Mouse (Mus musculus) embryonic facial prominence, embryonic 13.5 days (tissue): ENCODE results near the gene Plac1. TPM values are rescaled to one million over a fixed set of nuclear protein-coding genes. Genes with fewer than 3 reads are reported as not detected.
"Not testable (repeated sequence)": the region's sequence is repeated elsewhere in the genome, so short reads cannot be mapped to it uniquely, and the experiment has no call there.

Experiments used
- ATAC-seq: fragments of 200-750 bp; cut with Nextera tagmentation; 2 replicates; pipeline ENCODE4 v1.8.0; 2017; ENCODE audit warnings: low read depth; ENCODE audit not compliant: insufficient number of reproducible peaks, insufficient read depth, low FRiP score, low TSS enrichment
- H3K27ac ChIP-seq: fragments of 300-500 bp; sonication (generic); 2 replicates; pipeline ENCODE4 v1.5.1; 2015; ENCODE audit warnings: moderate library complexity, mild to moderate bottlenecking, inconsistent platforms
- H3K27me3 ChIP-seq: fragments of 300-500 bp; sonication (generic); 2 replicates; pipeline ENCODE4 v1.6.1; 2015; ENCODE audit warnings: mild to moderate bottlenecking, inconsistent platforms
- H3K36me3 ChIP-seq: fragments of 300-500 bp; sonication (generic); 2 replicates; pipeline ENCODE4 v1.6.1; 2015; ENCODE audit warnings: mild to moderate bottlenecking, inconsistent platforms
- H3K4me1 ChIP-seq: fragments of 300-500 bp; sonication (generic); 2 replicates; pipeline ENCODE4 v1.6.1; 2015; ENCODE audit warnings: inconsistent platforms
- H3K4me2 ChIP-seq: fragments of 300-500 bp; sonication (generic); 2 replicates; pipeline ENCODE4 v1.6.1; 2015; ENCODE audit warnings: moderate library complexity, mild to moderate bottlenecking, inconsistent platforms
- H3K4me3 ChIP-seq: fragments of 300-500 bp; sonication (generic); 2 replicates; pipeline ENCODE4 v1.5.1; 2015; ENCODE audit warnings: mild to moderate bottlenecking, inconsistent platforms
- H3K9ac ChIP-seq: fragments of 300-500 bp; sonication (generic); 2 replicates; pipeline ENCODE4 v1.6.1; 2015; ENCODE audit warnings: mild to moderate bottlenecking, inconsistent platforms
- H3K9me3 ChIP-seq: fragments of 300-500 bp; sonication (generic); 2 replicates; pipeline ENCODE4 v1.6.1; 2016; ENCODE audit warnings: inconsistent platforms
- WGBS: fragments of 180-500 bp; shearing (Covaris S2); methylation state at CpG from one replicate; pipeline ENCODE4 v1.1.7; 2015; ENCODE audit warnings: mixed read lengths; 5-methylcytosine and 5-hydroxymethylcytosine counted together
- microRNA counts: library from miRNA; unstranded; fragments of <30 nt; microRNA quantifications from one replicate; lab custom pipeline; 2016
- microRNA-seq: library from miRNA; unstranded; fragments of <30 nt; microRNA quantifications from one replicate; pipeline ENCODE4, GENCODE M21; 2016
- polyA plus RNA-seq: library from polyadenylated mRNA; unstranded; fragments of >200 nt; fragmentation: Nextera tagmentation; extraction: Ambion mirVana; gene quantifications from 2 replicates; pipeline ENCODE4 v1.2.1, GENCODE M21; 2015

The Plac1 gene
- polyA plus RNA-seq, 1 experiment from 2014 or later = 6.4 TPM

GRCm38 (mm10) chrX:53041006-53041405, 198.9 kb downstream of the Plac1 start:
- H3K27ac ChIP-seq = no peak overlapping the region
- no peaks in the 10 kb centered on the region for H3K9me3 ChIP-seq
- no peak overlapping the region for H3K4me3 ChIP-seq
- WGBS = 85% methylated on average over 6 of the region's 6 CpGs
- no peak overlapping the region for H3K4me2 ChIP-seq
- H3K4me1 ChIP-seq = peaks cover 9% of the 10 kb centered on the region
- ATAC-seq = no peak
- H3K27me3 ChIP-seq = no peaks in the 10 kb centered on the region
- H3K36me3 ChIP-seq = no peaks in the 10 kb centered on the region
- H3K9ac ChIP-seq = no peak overlapping the region

- Histone ChIP-seq H3K36me3 (no peaks in the 10 kb centered on the region), H3K27ac (no peak overlapping the region), H3K4me2 (no peak overlapping the region), H3K9me3 (no peaks in the 10 kb centered on the region), H3K9ac (no peak overlapping the region), H3K4me3 (no peak overlapping the region), H3K4me1 (peaks cover 1% of the 10 kb centered on the region; the same call in 1 of the 2 replicates), H3K27me3 (no peaks in the 10 kb centered on the region)
- ATAC-seq = no peak
- 82% methylated on average over 6 of the region's 6 CpGs for WGBS
Measured at GRCm38 (mm10) chrX:53040138-53040537, 199.8 kb downstream of the Plac1 start.

GRCm38 (mm10) chrX:53039651-53040050, 200.3 kb downstream of the Plac1 start:
- 53% methylated on average over 5 of the region's 5 CpGs for WGBS
- Histone ChIP-seq H3K4me2 (no peak overlapping the region), H3K9me3 (no peaks in the 10 kb centered on the region), H3K9ac (no peak overlapping the region), H3K27me3 (no peaks in the 10 kb centered on the region), H3K36me3 (no peaks in the 10 kb centered on the region), H3K4me1 (no peaks in the 10 kb centered on the region), H3K27ac (no peak overlapping the region), H3K4me3 (no peak overlapping the region)
- no peak for ATAC-seq

GRCm38 (mm10) chrX:53038194-53038593, 201.7 kb downstream of the Plac1 start:
- H3K4me3 ChIP-seq = no peak overlapping the region
- WGBS = 87% methylated on average over 4 of the region's 4 CpGs
- H3K4me1 ChIP-seq = no peaks in the 10 kb centered on the region

GRCm38 (mm10) chrX:53029559-53029958, 210.4 kb downstream of the Plac1 start:
- H3K27ac ChIP-seq = no peak overlapping the region
- 64% methylated on average over 5 of the region's 5 CpGs for WGBS
- H3K4me2 ChIP-seq = no peak overlapping the region
- no peaks in the 10 kb centered on the region for H3K36me3 ChIP-seq
- H3K9me3 ChIP-seq = no peaks in the 10 kb centered on the region
- H3K9ac ChIP-seq = no peak overlapping the region
- no peaks in the 10 kb centered on the region for H3K4me1 ChIP-seq
- ATAC-seq = no peak
- H3K4me3 ChIP-seq = no peak overlapping the region
- H3K27me3 ChIP-seq = no peaks in the 10 kb centered on the region

More at GRCm38 (mm10) chrX:53038194-53038593, 201.7 kb downstream of the Plac1 start:
- ATAC-seq = no peak
- H3K27me3 ChIP-seq = no peaks in the 10 kb centered on the region
- no peaks in the 10 kb centered on the region for H3K36me3 ChIP-seq
- H3K9me3 ChIP-seq = no peaks in the 10 kb centered on the region
- no peak overlapping the region for H3K27ac ChIP-seq
- no peak overlapping the region for H3K9ac ChIP-seq
- no peak overlapping the region for H3K4me2 ChIP-seq

GRCm38 (mm10) chrX:53025471-53026223, 214.3 kb downstream of the Plac1 start:
- Histone ChIP-seq H3K4me1 (no peaks in the 10 kb centered on the region), H3K4me2 (no peak overlapping the region), H3K27me3 (no peaks in the 10 kb centered on the region), H3K9me3 (no peaks in the 10 kb centered on the region), H3K9ac (no peak overlapping the region), H3K27ac (no peak overlapping the region), H3K36me3 (no peaks in the 10 kb centered on the region), H3K4me3 (no peak overlapping the region)
- WGBS = 54% methylated on average over 11 of the region's 11 CpGs
- no peak for ATAC-seq

- not testable (repeated sequence) for H3K27ac ChIP-seq, H3K4me2 ChIP-seq, H3K27me3 ChIP-seq, H3K9ac ChIP-seq, H3K36me3 ChIP-seq, H3K4me1 ChIP-seq, ATAC-seq, H3K4me3 ChIP-seq, H3K9me3 ChIP-seq
- 24% methylated on average over 3 of the region's 3 CpGs for WGBS
Measured at GRCm38 (mm10) chrX:53024268-53024667, 215.6 kb downstream of the Plac1 start.

GRCm38 (mm10) chrX:53023021-53023420, 216.9 kb downstream of the Plac1 start:
- Histone ChIP-seq H3K4me1 (0 out of 2 replicates have a peak, but pooled peaks cover 2% of the 10 kb centered on the region), H3K9me3 (no peaks in the 10 kb centered on the region), H3K36me3 (no peaks in the 10 kb centered on the region), H3K4me3 (no peak overlapping the region), H3K27ac (no peak overlapping the region), H3K9ac (no peak overlapping the region), H3K27me3 (no peaks in the 10 kb centered on the region), H3K4me2 (no peak overlapping the region)
- WGBS = 85% methylated on average over 2 of the region's 2 CpGs
- no peak for ATAC-seq

MicroRNAs encoded within 50 kb of the gene (microRNA counts, 519-probe panel; counts per million panel counts)
- microRNA mmu-miR-322 (lab: Ali Mortazavi, UCI) (4,746 counts per million, percentile 94 among the panel's probes with 10 or more counts), microRNA mmu-miR-351 (lab: Ali Mortazavi, UCI) (1,694 counts per million, percentile 48 among the panel's probes with 10 or more counts), microRNA mmu-miR-450a-3p (lab: Ali Mortazavi, UCI) (236 counts per million, percentile 44 among the panel's probes with 10 or more counts), microRNA mmu-miR-450a-5p (lab: Ali Mortazavi, UCI) (4,400 counts per million, percentile 90 among the panel's probes with 10 or more counts), microRNA mmu-miR-450b-3p (lab: Ali Mortazavi, UCI) (1,079 counts per million, percentile 45 among the panel's probes with 10 or more counts), microRNA mmu-miR-450b-5p (lab: Ali Mortazavi, UCI) (236 counts per million, percentile 44 among the panel's probes with 10 or more counts), microRNA mmu-miR-503 (lab: Ali Mortazavi, UCI) (1,425 counts per million, percentile 46 among the panel's probes with 10 or more counts), microRNA mmu-miR-542-3p (lab: Ali Mortazavi, UCI) (2,681 counts per million, percentile 64 among the panel's probes with 10 or more counts), microRNA mmu-miR-542-5p (lab: Ali Mortazavi, UCI) (3,288 counts per million, percentile 75 among the panel's probes with 10 or more counts)

Small RNA genes within 50 kb of the gene (microRNA-seq; reads per million reads assigned to microRNA genes)
- gene Mir322 (50,200 reads per million, percentile 99 among the genes with 10 or more reads in this experiment), gene Mir351 (4,365 reads per million, percentile 89 among the genes with 10 or more reads in this experiment), gene Mir450-1 (19.8 reads per million, percentile 35 among the genes with 10 or more reads in this experiment), gene Mir450-2 (14.6 reads per million, percentile 31 among the genes with 10 or more reads in this experiment), gene Mir450b (214 reads per million, percentile 63 among the genes with 10 or more reads in this experiment), gene Mir503 (1,075 reads per million, percentile 77 among the genes with 10 or more reads in this experiment), gene Mir542 (1,008 reads per million, percentile 76 among the genes with 10 or more reads in this experiment)

Other genes starting within 250 kb of the Plac1 start
- 9.1 and 11.0 TPM in 2 replicates for gene Fam122b, start 29.7 kb upstream of the Plac1 start, polyA plus RNA-seq
- not detected in 2 replicates for gene Fam122c, start 33.3 kb upstream of the Plac1 start, polyA plus RNA-seq
- gene Mospd1, start 130.4 kb upstream of the Plac1 start, polyA plus RNA-seq = 37.7 and 38.4 TPM in 2 replicates
- gene Etd, start 194.8 kb upstream of the Plac1 start, polyA plus RNA-seq = not detected in 2 replicates